Mouse (Mus musculus) intestine, embryonic 15.5 days (tissue): ENCODE measurements around the gene Dohh. TPM values are rescaled to one million over a fixed set of nuclear protein-coding genes. Genes with fewer than 3 reads are reported as not detected.
A peak's percentile ranks its signal among the peaks of the same experiment; 100 is the strongest.

ENCODE experiments used
- ATAC-seq: fragments of 200-750 bp; cut with Nextera tagmentation; 2 replicates; pipeline ENCODE4 v1.8.0; 2017; ENCODE audit warnings: moderate TSS enrichment, moderate library complexity
- H3K27ac ChIP-seq: fragments of 300-500 bp; sonication (generic); 2 replicates; pipeline ENCODE4 v1.5.1; 2015; ENCODE audit warnings: mild to moderate bottlenecking, inconsistent platforms
- H3K27me3 ChIP-seq: fragments of 300-500 bp; sonication (generic); replicated peaks from 2 replicates; pipeline ENCODE4 v1.6.1; 2015; ENCODE audit warnings: inconsistent platforms
- H3K36me3 ChIP-seq: fragments of 300-500 bp; sonication (generic); 2 replicates; pipeline ENCODE4 v1.6.1; 2015; ENCODE audit warnings: inconsistent platforms
- H3K4me1 ChIP-seq: fragments of 300-500 bp; sonication (generic); replicated peaks from 2 replicates; pipeline ENCODE4 v1.6.1; 2015; ENCODE audit warnings: inconsistent platforms
- H3K4me2 ChIP-seq: fragments of 300-500 bp; sonication (generic); replicated peaks from 2 replicates; pipeline ENCODE4 v1.6.1; 2015; ENCODE audit warnings: mild to moderate bottlenecking, inconsistent platforms
- H3K4me3 ChIP-seq: fragments of 300-500 bp; sonication (generic); replicated peaks from 2 replicates; pipeline ENCODE4 v1.5.1; 2015; ENCODE audit warnings: inconsistent platforms
- H3K9ac ChIP-seq: fragments of 300-500 bp; sonication (generic); 2 replicates; pipeline ENCODE4 v1.6.1; 2015; ENCODE audit warnings: inconsistent platforms
- H3K9me3 ChIP-seq: fragments of 300-500 bp; sonication (generic); 2 replicates; pipeline ENCODE4 v1.6.1; 2016; ENCODE audit warnings: inconsistent platforms
- WGBS: fragments of 180-500 bp; shearing (Covaris S2); methylation state at CpG from one replicate; pipeline ENCODE4 v1.1.7; 2015; 5-methylcytosine and 5-hydroxymethylcytosine counted together
- polyA plus RNA-seq: library from polyadenylated mRNA; unstranded; fragments of >200 nt; fragmentation: Nextera tagmentation; extraction: Ambion mirVana; gene quantifications from 2 replicates; pipeline ENCODE4 v1.2.1, GENCODE M21; 2015

Gene Dohh
- polyA plus RNA-seq, 1 experiment from 2014 or later: 89.2 TPM

DNA sequence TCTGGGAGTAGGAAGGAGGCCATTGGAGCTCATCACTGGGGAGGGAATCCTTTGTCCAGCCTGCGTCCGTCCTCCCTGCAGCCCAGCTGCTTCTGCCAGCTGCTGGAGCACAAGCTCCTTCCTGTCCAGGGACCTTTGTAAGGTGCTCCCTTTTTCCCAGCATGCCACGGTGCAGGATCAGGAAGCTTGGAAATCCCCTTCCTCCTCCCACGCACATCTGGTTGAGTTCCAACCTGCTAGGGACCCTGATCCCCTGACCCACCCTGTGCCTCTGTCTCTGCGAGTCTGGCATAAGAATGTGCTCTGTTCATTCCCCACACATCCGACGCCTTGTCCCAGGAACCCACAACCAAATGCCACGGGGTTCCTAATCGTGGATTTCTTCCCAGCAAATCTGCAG is 26.8 kb downstream of the Dohh start:
- no peak for ATAC-seq
- no peak overlapping the region for H3K9ac ChIP-seq
- no peaks in the 10 kb centered on the region for H3K9me3 ChIP-seq
- peaks cover 3% of the 10 kb centered on the region; the same call in 1 of the 2 replicates for H3K36me3 ChIP-seq
- 0 out of 2 replicates have a peak overlapping the region, but pooled peaks have one; percentile 0 for H3K4me2 ChIP-seq
- peaks cover 96% of the 10 kb centered on the region for H3K4me1 ChIP-seq
- H3K4me3 ChIP-seq: no peak overlapping the region
- WGBS: 69% methylated on average over 9 of the region's 9 CpGs
- H3K27me3 ChIP-seq: no peaks in the 10 kb centered on the region
- H3K27ac ChIP-seq: peak overlapping the region; percentile 91

DNA sequence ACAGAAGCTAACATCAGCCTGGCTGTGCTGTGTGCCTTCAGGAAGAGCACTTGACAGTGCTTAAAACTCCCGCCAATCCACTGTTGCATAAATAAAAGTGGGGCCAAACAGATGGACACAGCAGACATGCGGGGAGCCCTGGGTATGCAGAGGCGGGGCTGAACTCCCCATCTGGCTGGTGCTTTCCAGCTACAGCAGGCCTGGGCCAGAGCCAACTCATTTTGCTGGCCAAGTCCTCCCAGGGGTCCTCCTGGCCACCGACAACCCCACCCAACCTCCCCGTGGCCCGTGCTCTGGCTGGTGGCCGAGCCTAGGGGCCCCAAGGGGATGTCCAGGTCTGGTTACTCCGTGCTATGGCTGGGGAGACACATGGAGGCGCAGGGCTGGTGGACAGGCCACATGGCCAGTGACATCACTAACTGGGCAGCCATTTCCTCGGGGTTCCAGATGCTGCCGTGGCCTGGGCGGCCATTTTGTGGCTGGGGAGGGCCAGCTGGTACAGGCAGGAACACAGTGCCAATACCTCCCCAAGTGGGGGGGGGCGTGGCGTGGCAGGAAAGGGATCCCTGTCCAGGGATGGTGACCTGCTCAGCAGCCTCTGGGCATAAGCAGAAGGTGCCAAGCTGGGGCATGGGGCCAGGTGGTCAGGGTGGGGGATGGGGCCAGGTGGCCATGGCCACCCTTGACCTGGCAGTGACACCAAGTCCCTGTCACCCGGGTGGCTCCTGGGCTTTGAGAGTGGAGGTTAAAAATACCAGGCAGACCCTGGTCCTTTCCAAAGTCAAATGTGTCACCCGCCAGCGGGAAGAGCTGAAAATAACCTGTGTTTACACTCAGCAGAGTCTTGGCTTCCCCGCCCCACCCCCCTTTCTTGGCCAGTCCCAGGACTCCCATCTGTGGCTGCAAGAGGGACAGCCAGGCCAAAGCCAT is 27.5 kb downstream of the Dohh start:
- peak overlapping the region; percentile 23 for H3K9ac ChIP-seq
- H3K4me3 ChIP-seq: no peak overlapping the region
- WGBS: 47% methylated on average over 18 of the region's 18 CpGs
- ATAC-seq: no peak
- peaks cover 96% of the 10 kb centered on the region for H3K4me1 ChIP-seq
- peak overlapping the region; percentile 91 for H3K27ac ChIP-seq
- H3K4me2 ChIP-seq: 0 out of 2 replicates have a peak overlapping the region, but pooled peaks have one; percentile 7
- no peaks in the 10 kb centered on the region for H3K9me3 ChIP-seq
- H3K36me3 ChIP-seq: no peaks in the 10 kb centered on the region
- no peaks in the 10 kb centered on the region for H3K27me3 ChIP-seq

DNA sequence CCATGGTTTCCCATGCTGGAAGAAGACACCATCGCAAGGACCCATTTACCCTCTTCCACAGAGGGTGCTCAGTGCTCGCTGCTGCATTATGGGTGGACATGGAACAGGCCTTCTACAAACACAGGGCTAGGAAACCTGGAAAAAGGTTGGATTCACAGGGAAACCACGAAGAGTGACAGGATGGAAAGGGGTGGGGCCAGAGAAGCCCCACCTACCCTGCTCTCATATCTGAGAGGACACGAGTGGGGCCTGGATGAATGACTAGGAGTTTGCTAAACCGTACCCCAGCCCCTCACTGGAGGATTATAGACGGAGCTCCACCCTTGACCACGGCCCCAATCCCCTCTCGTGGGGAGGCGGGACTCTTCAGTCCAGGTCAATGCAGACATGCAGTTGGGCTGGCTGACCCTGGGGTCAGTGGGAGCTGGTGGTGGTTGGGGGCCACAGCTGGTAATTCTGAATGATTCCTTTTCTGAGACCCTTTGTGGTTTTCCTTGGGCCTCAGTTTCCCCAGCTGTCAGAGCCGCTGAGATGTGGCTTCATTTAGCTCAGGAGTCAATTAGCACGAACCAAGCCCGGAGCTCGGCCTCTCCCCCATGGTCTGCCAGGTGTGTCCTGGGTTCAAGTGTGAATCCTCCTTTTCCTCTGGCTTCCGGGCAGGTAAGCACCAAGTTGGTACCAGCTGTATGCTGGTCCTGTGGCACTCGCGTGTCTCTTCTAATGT is 28.5 kb downstream of the Dohh start:
- H3K4me2 ChIP-seq: no peak overlapping the region
- ATAC-seq: no peak
- H3K4me1 ChIP-seq: peaks cover 96% of the 10 kb centered on the region
- WGBS: 68% methylated on average over 16 of the region's 16 CpGs
- no peak overlapping the region for H3K4me3 ChIP-seq
- H3K36me3 ChIP-seq: no peaks in the 10 kb centered on the region
- H3K27me3 ChIP-seq: no peaks in the 10 kb centered on the region
- no peak overlapping the region for H3K9ac ChIP-seq
- H3K27ac ChIP-seq: peak overlapping the region; percentile 91
- H3K9me3 ChIP-seq: no peaks in the 10 kb centered on the region

DNA sequence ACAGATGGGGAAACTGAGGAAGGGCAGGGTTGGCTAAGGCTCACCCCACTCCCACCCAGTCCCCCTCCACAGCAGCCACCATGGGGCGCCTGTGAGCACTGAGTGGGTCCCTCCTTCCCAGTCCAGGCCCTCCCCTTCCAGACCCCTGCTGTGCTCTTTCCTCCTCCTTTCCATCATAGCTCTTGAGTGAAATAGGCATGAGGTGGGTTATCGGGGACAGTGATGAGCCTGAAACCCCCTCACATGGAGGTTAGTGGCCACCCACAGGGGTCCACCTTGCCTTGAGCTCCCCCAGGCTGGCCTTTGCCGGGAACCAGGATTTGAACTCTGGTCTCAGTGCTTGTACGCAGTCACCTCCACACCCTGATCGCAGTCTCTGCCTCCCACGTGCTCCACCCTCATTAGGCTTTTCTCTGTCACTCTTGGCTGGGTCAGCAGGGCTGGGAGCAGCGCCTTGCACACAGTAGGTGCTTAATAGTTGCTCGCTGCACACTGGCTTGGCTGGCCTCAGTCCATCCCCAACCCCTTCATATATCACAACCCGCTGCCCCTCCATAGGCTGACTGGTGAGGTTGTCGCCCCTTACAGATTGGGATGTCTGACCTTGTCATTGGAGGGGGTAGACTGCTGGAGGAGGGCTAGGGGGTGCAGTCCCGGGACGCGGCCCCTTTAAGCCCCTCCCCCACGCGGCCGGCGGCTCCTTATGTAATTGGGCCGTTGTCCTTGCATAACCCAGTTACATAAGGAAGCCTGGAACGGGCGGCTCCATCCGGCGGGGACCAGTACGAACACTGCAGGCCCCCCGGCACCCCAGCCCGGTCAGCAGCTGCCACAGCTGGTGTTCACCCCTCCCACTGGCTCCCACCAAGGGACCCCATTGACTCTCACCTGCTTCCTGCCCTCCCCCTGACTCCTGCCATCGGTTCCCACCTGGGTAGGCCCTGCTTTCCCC is 29.4 kb downstream of the Dohh start:
- 0 out of 2 replicates have a peak overlapping the region, but pooled peaks have one; percentile 3 for H3K9ac ChIP-seq
- WGBS: 29% methylated on average over 26 of the region's 26 CpGs

DNA sequence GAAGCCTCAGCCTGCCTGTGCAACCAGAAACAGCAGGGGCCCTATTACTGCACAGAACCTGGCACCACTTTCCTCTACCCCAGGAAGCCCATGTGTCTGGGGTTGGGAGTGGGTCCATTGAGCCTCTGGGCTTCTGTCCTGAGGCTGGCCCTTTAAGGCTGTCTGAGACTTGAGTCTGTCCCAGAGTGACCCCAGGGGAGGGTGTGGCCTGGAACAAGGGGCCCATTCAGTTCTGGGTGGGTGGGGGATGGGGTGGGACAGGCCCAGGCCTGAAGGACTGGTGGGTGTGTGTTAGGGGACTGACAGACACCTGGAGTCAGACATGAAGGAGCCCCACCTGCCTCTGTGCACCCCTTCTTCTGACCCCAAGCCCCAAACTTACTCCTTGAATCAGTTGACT is 30.5 kb downstream of the Dohh start:
- no peak overlapping the region for H3K4me3 ChIP-seq
- peaks cover 88% of the 10 kb centered on the region for H3K4me1 ChIP-seq
- no peaks in the 10 kb centered on the region for H3K36me3 ChIP-seq
- 0 out of 2 replicates have a peak overlapping the region, but pooled peaks have one; percentile 40 for H3K27ac ChIP-seq
- no peaks in the 10 kb centered on the region for H3K27me3 ChIP-seq
- ATAC-seq: peak; percentile 2; the same call in 1 of the 2 replicates
- H3K9ac ChIP-seq: no peak overlapping the region
- H3K4me2 ChIP-seq: no peak overlapping the region
- H3K9me3 ChIP-seq: no peaks in the 10 kb centered on the region

More for the DNA sequence above, 29.4 kb downstream of the Dohh start:
- Histone ChIP-seq H3K9me3 (no peaks in the 10 kb centered on the region), H3K4me3 (no peak overlapping the region), H3K27me3 (no peaks in the 10 kb centered on the region), H3K4me2 (peak overlapping the region; percentile 49), H3K4me1 (peaks cover 94% of the 10 kb centered on the region), H3K27ac (0 out of 2 replicates have a peak overlapping the region, but pooled peaks have one; percentile 40), H3K36me3 (no peaks in the 10 kb centered on the region)
- peak; percentile 26; the same call in 1 of the 2 replicates for ATAC-seq

DNA sequence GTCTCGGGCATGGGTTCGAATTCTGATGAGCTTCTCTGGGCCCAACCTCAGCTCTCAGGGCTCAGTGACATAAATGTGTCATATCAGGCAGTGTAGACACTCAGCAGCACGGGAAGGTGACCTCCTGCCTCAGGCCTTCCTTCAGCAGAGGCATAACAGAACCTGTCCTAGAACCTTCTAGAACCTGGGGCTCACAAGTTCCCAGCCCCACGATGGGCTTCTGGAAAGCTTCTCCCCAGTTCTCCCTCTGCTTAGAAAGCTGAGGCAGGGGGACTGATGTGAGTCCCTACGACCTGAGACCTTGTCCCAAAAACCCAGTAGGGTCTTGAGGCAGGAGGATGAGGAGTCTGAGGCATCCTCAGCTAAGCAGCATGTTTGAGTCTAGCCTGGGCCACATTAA is 30.9 kb downstream of the Dohh start:
- Histone ChIP-seq H3K4me3 (no peak overlapping the region), H3K4me1 (peaks cover 83% of the 10 kb centered on the region), H3K9ac (no peak overlapping the region), H3K27me3 (no peaks in the 10 kb centered on the region), H3K4me2 (no peak overlapping the region), H3K9me3 (no peaks in the 10 kb centered on the region), H3K36me3 (no peaks in the 10 kb centered on the region), H3K27ac (no peak overlapping the region)
- WGBS: 85% methylated on average over 5 of the region's 5 CpGs
- no peak for ATAC-seq

DNA sequence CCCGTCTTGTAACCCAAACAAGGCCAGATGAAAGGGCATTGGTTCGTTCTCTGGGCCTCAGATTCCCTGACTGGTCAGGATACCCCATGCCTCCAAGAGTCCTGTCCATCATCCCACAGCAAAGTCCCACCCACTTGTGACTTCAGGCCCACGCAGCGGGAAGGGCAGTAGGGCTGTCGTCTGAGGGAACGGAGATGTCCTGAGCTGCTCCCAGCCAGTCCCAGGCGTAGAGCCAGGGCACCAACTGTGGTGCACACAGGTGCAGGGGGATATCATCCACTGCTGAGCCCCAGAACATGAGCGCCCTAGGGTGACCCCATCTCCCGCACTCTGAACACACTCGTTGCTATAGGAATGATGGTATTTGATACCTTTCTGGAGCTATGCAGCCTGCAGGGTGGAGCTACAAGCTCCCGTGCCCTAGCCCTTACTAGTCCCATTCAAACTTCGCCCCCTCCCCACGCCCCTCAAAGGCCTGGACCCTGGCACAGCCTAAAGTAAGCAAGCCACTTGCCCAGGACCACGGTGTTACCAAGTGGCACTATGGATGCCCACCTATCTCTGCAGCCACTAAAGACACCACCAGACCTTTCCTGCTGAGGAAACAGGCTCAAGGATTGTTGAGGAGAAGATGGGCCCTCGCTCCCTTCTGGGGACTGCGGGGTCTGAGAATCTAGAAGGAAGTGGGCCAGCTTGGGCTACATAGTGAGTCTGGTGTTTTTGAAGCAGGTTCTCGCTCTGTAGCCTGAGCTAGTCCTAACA is 31.5 kb downstream of the Dohh start:
- H3K9me3 ChIP-seq: no peaks in the 10 kb centered on the region
- no peak overlapping the region for H3K9ac ChIP-seq
- H3K27me3 ChIP-seq: no peaks in the 10 kb centered on the region
- no peak overlapping the region for H3K4me2 ChIP-seq
- peaks cover 78% of the 10 kb centered on the region for H3K4me1 ChIP-seq
- H3K36me3 ChIP-seq: no peaks in the 10 kb centered on the region
- no peak overlapping the region for H3K4me3 ChIP-seq
- no peak overlapping the region for H3K27ac ChIP-seq
- 75% methylated on average over 17 of the region's 17 CpGs for WGBS
- ATAC-seq: no peak

DNA sequence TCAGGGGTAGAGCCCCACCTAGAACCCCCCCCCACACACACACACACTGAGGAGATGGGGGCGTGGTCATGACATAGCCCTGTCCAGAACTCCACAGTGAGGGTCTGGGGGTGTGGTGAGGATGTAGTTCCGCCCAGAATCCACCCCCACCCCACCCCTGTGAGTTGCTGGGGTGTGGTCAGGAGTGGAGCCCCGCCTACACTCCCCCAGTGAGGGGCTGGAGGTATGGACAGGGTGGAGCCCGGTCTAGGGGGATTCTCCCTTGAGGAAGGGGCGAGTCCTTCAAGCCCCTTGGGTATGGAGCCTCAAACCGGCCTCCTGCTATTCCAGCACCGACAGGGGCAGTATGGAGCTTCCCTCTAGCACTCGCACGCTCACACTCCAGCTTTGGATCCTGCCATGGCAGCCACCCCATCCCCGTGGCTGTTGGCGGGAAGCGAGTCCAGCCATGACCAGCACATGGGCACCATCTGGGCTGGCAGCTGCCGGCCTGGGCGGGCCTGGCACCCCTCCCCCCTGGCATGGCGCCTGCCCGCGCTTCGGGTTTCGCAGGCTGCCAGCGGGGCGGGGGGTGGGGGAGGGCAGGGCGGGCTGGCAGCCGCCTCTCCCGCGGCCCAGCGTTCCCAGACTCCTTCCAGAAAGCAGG is 32.5 kb downstream of the Dohh start:
- Histone ChIP-seq H3K4me1 (peaks cover 68% of the 10 kb centered on the region), H3K9me3 (no peaks in the 10 kb centered on the region), H3K4me3 (peak overlapping the region; percentile 33), H3K36me3 (no peaks in the 10 kb centered on the region), H3K9ac (peak overlapping the region; percentile 47; the same call in 1 of the 2 replicates), H3K27ac (peak overlapping the region; percentile 78), H3K27me3 (no peaks in the 10 kb centered on the region), H3K4me2 (peak overlapping the region; percentile 76)
- 2% methylated on average over 26 of the region's 26 CpGs for WGBS
- ATAC-seq: peak; percentile 62

DNA sequence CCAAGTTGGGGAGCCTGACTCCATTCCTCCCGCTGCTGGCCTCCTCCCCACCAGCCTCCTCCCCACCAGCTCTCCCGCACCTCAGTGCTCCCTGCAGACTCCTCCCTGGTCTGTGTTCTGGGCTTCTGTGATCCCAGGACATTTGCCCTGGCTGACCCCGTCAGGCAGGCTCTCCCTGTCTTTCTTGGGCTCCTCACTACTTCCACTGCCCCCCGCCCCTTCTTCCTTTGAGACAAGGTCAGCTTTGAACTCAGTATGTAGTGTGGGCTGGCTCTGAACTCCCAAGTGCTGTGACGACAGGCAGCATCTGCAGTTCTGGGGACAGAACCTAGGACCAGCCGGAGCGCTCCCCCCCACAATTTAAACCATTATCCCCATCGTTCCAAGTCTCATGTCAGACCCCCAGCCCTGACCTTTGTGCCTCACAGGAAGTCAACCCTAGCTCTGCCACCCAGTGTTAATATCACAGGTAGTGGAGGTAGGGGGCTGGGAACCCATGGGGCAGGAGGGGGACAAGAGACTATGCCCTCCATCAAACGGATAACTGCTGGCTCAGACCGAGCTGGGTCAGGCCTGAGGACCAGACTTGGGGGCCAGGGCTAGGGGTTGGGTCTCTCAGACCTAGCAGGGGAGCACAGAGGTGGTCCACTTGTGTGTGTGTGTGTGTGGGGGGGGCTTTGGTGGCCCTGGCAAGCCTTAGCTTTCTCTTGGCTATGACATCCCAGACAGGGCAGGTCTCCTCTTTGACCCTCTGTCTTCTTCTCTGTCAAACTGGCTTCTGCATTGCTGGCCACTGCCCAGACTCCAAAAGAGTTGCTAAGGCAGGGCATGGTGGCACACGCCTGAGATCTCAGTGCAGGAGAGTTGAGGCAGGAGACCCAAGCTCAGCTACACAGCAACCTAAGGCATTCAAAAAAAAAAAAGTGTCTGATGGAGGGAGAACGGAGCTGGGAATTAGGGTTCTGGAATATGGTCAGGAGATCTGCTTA is 33.3 kb downstream of the Dohh start:
- WGBS: 54% methylated on average over 12 of the region's 12 CpGs
- 0 out of 2 replicates have a peak overlapping the region, but pooled peaks have one; percentile 47 for H3K9ac ChIP-seq
- no peaks in the 10 kb centered on the region for H3K9me3 ChIP-seq
- peak overlapping the region; percentile 78 for H3K27ac ChIP-seq
- no peaks in the 10 kb centered on the region for H3K36me3 ChIP-seq
- peak overlapping the region; percentile 76 for H3K4me2 ChIP-seq
- H3K4me3 ChIP-seq: peak overlapping the region; percentile 33
- no peak; the same call in 1 of the 2 replicates for ATAC-seq
- peaks cover 60% of the 10 kb centered on the region for H3K4me1 ChIP-seq
- no peaks in the 10 kb centered on the region for H3K27me3 ChIP-seq
